Mouse (Mus musculus): ENCODE data around the gene Ccl22. TPM values are rescaled to one million over a fixed set of nuclear protein-coding genes. Genes with fewer than 3 reads are reported as not detected.

The Ccl22 gene
- 0.09 and 0.14 TPM in 2 replicates for polyA plus RNA-seq (2021; fragmentation: Nextera tagmentation)
- long read RNA-seq, experiment 1, result 0 reads
- long read RNA-seq, experiment 2, result 0 reads

DNA sequence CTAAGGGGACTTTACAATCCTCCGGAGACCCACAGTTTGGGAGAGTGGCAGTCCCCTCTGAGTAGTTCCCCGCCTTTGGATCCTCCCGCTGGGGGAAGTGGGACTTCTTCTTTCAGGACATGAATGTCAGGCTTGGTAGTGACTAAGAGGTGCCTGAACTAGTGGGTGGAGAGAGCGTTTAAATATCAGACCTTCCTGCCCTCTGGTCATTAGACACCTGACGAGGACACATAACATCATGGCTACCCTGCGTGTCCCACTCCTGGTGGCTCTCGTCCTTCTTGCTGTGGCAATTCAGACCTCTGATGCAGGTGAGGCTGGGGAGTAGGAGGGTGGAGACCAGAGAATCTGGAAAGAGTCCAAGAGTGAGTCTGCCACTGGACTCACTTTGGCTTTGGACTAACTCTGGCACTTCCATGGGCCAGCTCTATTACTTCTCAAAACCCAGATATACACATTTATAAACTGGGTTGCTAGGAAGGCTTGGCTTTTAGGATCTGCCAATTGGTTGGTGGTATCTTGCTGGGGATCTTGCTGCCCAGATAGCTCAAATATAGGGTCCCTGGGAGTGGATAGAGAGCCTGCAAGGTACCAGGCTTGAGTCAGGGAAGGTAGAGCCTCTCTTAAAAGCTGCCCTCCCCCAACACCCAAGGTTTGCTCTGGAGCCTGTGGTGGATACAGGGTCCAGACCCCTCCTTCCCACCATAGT is at the start of gene Ccl22:
Gene Ccl22 (plus strand): TSS at position 115 of the 709 bp plus-strand sequence.

DNA sequence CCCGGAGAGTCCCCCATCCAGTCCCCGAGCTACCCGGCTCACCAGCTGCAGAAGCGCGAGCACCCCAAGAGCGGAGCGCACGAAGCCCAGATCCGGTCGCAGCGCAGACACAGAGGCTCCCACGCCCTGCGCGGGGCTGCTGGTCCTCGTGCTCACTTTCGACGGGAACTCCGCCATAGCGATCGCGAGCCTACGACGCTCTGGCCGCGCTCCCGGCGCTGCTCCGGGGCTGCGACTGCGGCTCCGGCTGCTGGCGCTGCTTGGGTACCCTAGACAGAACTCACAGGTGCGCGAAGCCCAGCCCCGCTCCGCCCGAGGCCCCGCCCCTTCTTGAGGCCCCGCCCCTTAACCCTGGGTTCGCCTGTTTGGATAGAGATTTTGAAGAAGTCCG is 49.4 kb upstream of the Ccl22 start, which contains the start of gene Pllp:
Gene Pllp (minus strand): TSS at position 285 of the 391 bp plus-strand sequence.

DNA sequence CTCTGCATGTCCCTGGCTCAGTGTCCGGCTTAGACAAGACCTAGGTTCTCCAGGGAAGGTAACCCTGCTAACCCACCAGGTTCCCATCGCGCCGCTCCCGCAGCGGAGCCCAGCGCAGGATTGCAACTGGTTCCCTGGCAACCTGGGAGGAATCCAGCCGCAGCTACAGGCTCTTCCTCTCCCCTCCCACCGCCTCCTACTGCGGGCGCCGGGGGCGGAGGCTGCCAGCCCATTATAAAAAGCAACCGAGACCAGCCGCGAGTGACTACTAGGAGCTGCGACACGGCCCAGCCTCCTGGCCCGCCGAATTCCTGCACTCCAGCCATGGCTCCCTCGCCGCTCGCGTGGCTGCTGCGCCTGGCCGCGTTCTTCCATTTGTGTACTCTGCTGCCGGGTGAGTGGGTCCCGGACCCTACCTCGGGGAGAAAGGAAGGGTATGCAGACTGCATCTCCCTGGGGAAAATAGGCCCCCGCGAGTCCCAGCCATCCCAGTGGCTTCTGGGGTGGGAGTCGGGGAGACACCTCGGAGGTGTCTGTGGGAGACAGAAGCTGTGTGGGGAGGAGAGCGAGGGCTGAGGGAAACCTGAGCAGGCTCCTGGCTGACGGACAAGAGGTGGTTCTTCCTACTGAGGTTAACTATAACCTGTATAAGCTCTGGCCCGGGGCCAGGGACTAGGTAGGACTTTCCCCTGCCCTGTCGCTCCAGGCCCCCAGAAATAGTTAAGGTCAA is 26.7 kb downstream of the Ccl22 start, which contains the start of gene Cx3cl1:
Gene Cx3cl1 (plus strand): TSS at position 69 of the 730 bp plus-strand sequence.

Other genes starting within 250 kb of the Ccl22 start
- 12.4 and 17.6 TPM in 2 replicates for gene Cpne2, start 212.6 kb upstream of the Ccl22 start, polyA plus RNA-seq (2021; fragmentation: Nextera tagmentation)
- gene Rspry1, start 143.7 kb upstream of the Ccl22 start, polyA plus RNA-seq (2021; fragmentation: Nextera tagmentation), result 9.9 and 16.3 TPM in 2 replicates
- gene Fam192a, start 143.6 kb upstream of the Ccl22 start, polyA plus RNA-seq (2021; fragmentation: Nextera tagmentation), result 25.3 and 28.4 TPM in 2 replicates
- gene Arl2bp, start 79.0 kb upstream of the Ccl22 start, polyA plus RNA-seq (2021; fragmentation: Nextera tagmentation), result 9.6 and 111 TPM in 2 replicates
- 57.7 and 70.9 TPM in 2 replicates for gene Pllp, start 49.3 kb upstream of the Ccl22 start, polyA plus RNA-seq (2021; fragmentation: Nextera tagmentation)
- gene Cx3cl1, start 26.4 kb downstream of the Ccl22 start, polyA plus RNA-seq (2021; fragmentation: Nextera tagmentation), result 483 and 651 TPM in 2 replicates
- 2.5 and 3.2 TPM in 2 replicates for gene Ccl17, start 64.9 kb downstream of the Ccl22 start, polyA plus RNA-seq (2021; fragmentation: Nextera tagmentation)
- gene Coq9, start 92.7 kb downstream of the Ccl22 start, polyA plus RNA-seq (2021; fragmentation: Nextera tagmentation), result 67.1 and 83.8 TPM in 2 replicates
- gene Ciapin1, start 92.8 kb downstream of the Ccl22 start, polyA plus RNA-seq (2021; fragmentation: Nextera tagmentation), result 34.7 and 34.9 TPM in 2 replicates
- 154 and 194 TPM in 2 replicates for gene Polr2c, start 111.9 kb downstream of the Ccl22 start, polyA plus RNA-seq (2021; fragmentation: Nextera tagmentation)
- gene Dok4, start 130.7 kb downstream of the Ccl22 start, polyA plus RNA-seq (2021; fragmentation: Nextera tagmentation), result 5.0 and 6.3 TPM in 2 replicates
- 1.4 and 1.5 TPM in 2 replicates for gene Ccdc102a, start 172.5 kb downstream of the Ccl22 start, polyA plus RNA-seq (2021; fragmentation: Nextera tagmentation)
- gene Adgrg5, start 178.1 kb downstream of the Ccl22 start, polyA plus RNA-seq (2021; fragmentation: Nextera tagmentation), result not detected in 2 replicates
- gene Adgrg1, start 229.2 kb downstream of the Ccl22 start, polyA plus RNA-seq (2021; fragmentation: Nextera tagmentation), result 23.5 and 27.7 TPM in 2 replicates

Measured in left cerebral cortex, adult 6 months (tissue).